Mouse (Mus musculus) C2C12 (cell line): ENCODE data around the gene Atp1b1. TPM values are rescaled to one million over a fixed set of nuclear protein-coding genes. Genes with fewer than 3 reads are reported as not detected.

ENCODE experiments used
- H3K27me3 ChIP-seq: one replicate; pipeline ENCODE4 v1.6.1; 2011; ENCODE audit not compliant: control insufficient read depth, insufficient read depth, insufficient read length
- H3K36me3 ChIP-seq: one replicate; pipeline ENCODE4 v1.6.1; 2011; ENCODE audit not compliant: control insufficient read depth, insufficient read depth
- H3K4me3 ChIP-seq: one replicate; pipeline ENCODE4 v1.5.1; 2011; ENCODE audit warnings: mild to moderate bottlenecking, control low read depth; ENCODE audit not compliant: poor library complexity, insufficient read depth, severe bottlenecking
- H3K79me2 ChIP-seq: one replicate; pipeline ENCODE4 v1.6.1; 2011; ENCODE audit not compliant: control insufficient read depth, insufficient read depth
- H3K79me3 ChIP-seq: one replicate; pipeline ENCODE4 v1.6.1; 2011; ENCODE audit warnings: low read depth, control low read depth
- H3ac ChIP-seq: one replicate; pipeline ENCODE3; 2011; ENCODE audit warnings: low read depth; ENCODE audit not compliant: control insufficient read depth, insufficient read length
- CEBPB ChIP-seq: IDR thresholded peaks from one replicate; pipeline ENCODE4 v1.6.1; 2011; ENCODE audit warnings: low read depth, mild to moderate bottlenecking, control low read depth, moderate library complexity
- CTCF ChIP-seq: IDR thresholded peaks from one replicate; pipeline ENCODE4 v1.5.1; 2011; ENCODE audit not compliant: control insufficient read depth, insufficient read depth, insufficient read length
- FOSL1 ChIP-seq: IDR thresholded peaks from one replicate; pipeline ENCODE4 v1.8.0; 2011; ENCODE audit warnings: mild to moderate bottlenecking, low read length; ENCODE audit not compliant: poor library complexity, insufficient read depth, severe bottlenecking
- MAX ChIP-seq: IDR thresholded peaks from one replicate; pipeline ENCODE4 v1.6.1; 2011; ENCODE audit warnings: mild to moderate bottlenecking, control low read depth
- MYOD1 ChIP-seq: IDR thresholded peaks from one replicate; pipeline ENCODE4 v1.6.1; 2011; ENCODE audit warnings: low read depth; ENCODE audit not compliant: control insufficient read depth, insufficient read length
- MYOG ChIP-seq: IDR thresholded peaks from one replicate; pipeline ENCODE4 v1.6.1; 2011; ENCODE audit not compliant: control insufficient read depth, insufficient read length; ENCODE audit errors: extremely low read depth
- USF1 ChIP-seq: IDR thresholded peaks from one replicate; pipeline ENCODE4 v1.6.1; 2011; ENCODE audit warnings: low read depth, mild to moderate bottlenecking, control low read depth, moderate library complexity
- polyA plus RNA-seq: library from polyadenylated mRNA; unstranded; fragments of >200 nt; fragmentation: generic; extraction: Trizol; gene quantifications from one replicate; pipeline ENCODE4 v1.2.1, GENCODE M21; 2012; ENCODE audit warnings: missing spikeins

The Atp1b1 gene
- polyA plus RNA-seq, 1 experiment: 13.6 TPM

DNA sequence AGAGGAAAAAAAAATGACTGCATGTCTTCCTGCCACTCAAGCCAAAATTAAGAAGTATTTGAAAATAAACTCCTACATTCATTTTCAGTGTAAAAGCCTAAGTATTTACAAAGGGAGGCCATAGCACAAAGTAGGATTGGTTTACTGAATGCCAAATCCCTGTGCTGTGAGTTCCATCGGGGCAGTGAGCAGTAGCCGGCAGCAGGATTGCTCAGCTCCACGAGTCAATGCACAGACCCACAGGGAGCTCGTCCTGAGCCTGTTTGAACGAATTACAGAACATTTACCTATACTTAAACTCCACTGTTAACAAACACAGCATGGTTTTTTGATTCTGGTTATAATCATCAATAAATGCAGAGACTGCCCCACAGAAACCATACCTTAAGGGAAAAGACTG, 25.5 kb downstream of the Atp1b1 start:
- no peaks in the 10 kb centered on the region for H3K27me3 ChIP-seq

DNA sequence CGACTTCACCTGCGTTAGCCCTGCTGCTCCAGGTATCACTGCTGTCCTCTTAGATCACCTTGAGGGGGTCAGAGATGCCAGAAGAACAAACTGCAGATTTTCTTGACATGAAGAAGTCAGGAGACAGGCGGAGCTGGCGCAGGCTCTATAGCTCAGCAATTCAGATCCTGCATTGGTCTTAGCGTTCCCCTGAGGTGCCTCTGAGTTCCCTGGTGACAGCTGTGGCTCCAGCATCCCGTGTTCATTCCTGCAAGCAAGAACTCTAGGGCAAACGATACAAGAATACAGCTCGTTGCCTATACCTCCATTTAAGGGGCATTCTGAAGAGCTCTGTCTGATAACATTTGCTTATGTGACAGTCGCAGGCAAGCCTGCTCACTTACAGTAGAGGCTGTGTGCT, 29.5 kb downstream of the Atp1b1 start:
- Histone ChIP-seq H3ac (no peak overlapping the region), H3K79me3 (no peaks in the 10 kb centered on the region), H3K4me3 (no peak overlapping the region), H3K79me2 (no peaks in the 10 kb centered on the region), H3K27me3 (no peaks in the 10 kb centered on the region), H3K36me3 (no peaks in the 10 kb centered on the region)
- no peak for TF ChIP-seq CEBPB
- no peak for TF ChIP-seq FOSL1
- no peak for TF ChIP-seq MYOG
- no peak for TF ChIP-seq USF1
- no peak for TF ChIP-seq MAX
- no peak for TF ChIP-seq MYOD1
- TF ChIP-seq CTCF: no peak

More for the DNA sequence above, 25.5 kb downstream of the Atp1b1 start:
- Histone ChIP-seq H3K4me3 (no peak overlapping the region), H3ac (no peak overlapping the region), H3K79me3 (no peaks in the 10 kb centered on the region), H3K36me3 (peaks cover 8% of the 10 kb centered on the region), H3K79me2 (no peaks in the 10 kb centered on the region)
- no peak for TF ChIP-seq MYOG
- TF ChIP-seq CTCF: no peak
- TF ChIP-seq FOSL1: no peak
- TF ChIP-seq MAX: no peak
- no peak for TF ChIP-seq CEBPB
- no peak for TF ChIP-seq USF1
- no peak for TF ChIP-seq MYOD1

DNA sequence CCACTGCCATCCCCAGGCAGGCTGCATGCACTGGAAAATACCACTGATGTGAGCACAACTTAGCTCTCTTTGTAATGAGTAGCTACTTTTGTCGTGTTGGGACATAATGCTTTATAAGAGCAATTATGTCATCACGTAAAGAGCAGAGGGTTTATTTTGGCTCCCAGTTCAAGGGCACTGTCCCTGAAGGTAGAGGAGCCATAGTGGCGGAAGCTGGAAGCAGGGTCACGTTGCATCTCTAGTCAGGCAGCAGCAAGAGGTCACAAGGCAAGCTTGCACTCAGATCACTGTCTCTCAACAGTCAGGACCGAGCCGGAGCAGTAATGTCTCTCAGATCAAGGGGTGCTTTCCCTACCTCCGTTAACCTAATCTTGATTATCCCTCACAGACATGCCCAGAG, 30.4 kb downstream of the Atp1b1 start:
- no peak overlapping the region for H3ac ChIP-seq
- H3K27me3 ChIP-seq: no peaks in the 10 kb centered on the region
- H3K4me3 ChIP-seq: no peak overlapping the region
- no peaks in the 10 kb centered on the region for H3K79me2 ChIP-seq
- no peaks in the 10 kb centered on the region for H3K79me3 ChIP-seq
- TF ChIP-seq MYOD1 (no peak), CEBPB (no peak), MYOG (no peak), USF1 (no peak), FOSL1 (no peak), MAX (no peak), CTCF (no peak)
- H3K36me3 ChIP-seq: no peaks in the 10 kb centered on the region

DNA sequence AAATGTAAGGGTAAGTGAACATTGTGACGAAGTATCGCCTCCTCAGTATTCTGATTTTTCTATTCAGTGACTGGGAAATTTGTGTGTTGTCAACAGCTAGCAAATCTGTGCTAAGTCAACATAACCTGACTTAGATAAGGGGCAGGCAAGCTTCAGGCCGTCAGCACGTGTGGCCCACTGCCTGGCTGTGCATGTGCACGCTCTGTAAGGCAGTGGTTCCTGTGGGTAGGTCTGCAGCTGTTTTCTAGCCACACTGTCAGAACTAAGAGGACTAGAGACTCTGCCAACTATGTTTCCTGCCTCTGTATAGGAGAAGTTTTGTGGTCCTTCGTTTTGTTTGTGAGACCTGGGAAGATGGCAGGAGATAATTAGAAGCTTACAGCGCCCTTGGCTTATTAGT, 31.9 kb downstream of the Atp1b1 start:
- TF ChIP-seq MYOG (no peak), FOSL1 (no peak), CTCF (no peak), MAX (no peak), CEBPB (no peak)
- no peaks in the 10 kb centered on the region for H3K79me2 ChIP-seq

DNA sequence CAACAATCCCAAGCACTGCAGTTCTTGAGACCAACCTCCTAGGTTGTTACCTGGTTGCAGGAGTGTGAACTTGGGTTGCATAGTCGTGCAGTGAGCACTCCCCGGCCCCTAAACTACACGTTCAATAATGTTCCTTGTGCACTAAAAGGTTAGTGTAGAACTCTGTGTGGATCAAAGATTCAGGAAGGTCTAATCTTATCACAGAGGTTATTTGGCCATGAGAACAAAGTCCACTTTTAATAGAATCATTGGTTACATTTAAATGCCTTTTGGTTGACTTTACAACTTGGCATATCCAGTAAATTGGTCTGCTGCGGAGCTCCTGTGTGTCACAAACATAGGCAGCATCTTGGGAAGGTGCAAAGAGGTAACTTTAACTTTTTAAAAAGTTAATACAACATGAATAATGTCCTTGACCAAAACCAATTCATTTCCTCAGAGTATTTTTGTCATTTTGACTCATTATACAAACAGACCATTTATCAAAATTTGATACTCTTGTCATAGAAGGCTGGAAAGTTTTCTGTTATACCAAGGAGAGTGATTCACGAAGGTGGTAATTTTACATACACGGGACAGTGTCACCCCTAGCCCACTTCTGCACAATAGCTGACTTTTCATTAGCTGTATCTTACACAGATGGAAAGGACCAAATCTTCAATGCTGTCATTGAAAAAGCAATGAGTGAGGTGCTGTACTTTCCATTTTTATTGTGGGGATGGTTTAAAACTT, 37.4 kb downstream of the Atp1b1 start:
- H3K27me3 ChIP-seq: no peaks in the 10 kb centered on the region
- H3K4me3 ChIP-seq: no peak overlapping the region
- H3K79me3 ChIP-seq: no peaks in the 10 kb centered on the region
- no peaks in the 10 kb centered on the region for H3K36me3 ChIP-seq
- no peak overlapping the region for H3ac ChIP-seq
- H3K79me2 ChIP-seq: no peaks in the 10 kb centered on the region
- no peak for TF ChIP-seq FOSL1

More for the DNA sequence above, 31.9 kb downstream of the Atp1b1 start:
- H3K36me3 ChIP-seq: no peaks in the 10 kb centered on the region
- no peak overlapping the region for H3ac ChIP-seq
- H3K27me3 ChIP-seq: no peaks in the 10 kb centered on the region
- no peaks in the 10 kb centered on the region for H3K79me3 ChIP-seq
- H3K4me3 ChIP-seq: no peak overlapping the region

DNA sequence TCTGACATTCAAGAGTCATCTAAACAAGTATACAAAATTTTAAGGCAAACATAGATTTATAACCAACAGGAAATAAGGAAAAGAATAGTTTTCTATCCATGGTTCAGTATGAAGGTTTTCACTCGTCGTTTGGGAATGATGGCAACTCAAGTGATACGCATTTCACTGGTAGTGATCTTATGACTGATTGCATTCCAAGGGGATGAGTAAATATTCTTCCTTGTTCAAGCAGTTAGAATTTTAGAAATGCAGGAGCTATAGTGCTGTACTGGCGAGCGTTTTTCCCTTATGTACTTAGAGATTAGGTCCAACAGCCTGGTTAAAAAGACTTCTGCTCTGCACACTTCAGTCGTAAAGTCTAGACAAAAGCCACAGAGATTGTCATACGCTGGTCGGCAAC, 38.8 kb downstream of the Atp1b1 start:
- H3K4me3 ChIP-seq: no peak overlapping the region
- H3K79me2 ChIP-seq: no peaks in the 10 kb centered on the region
- H3K27me3 ChIP-seq: no peaks in the 10 kb centered on the region
- H3K36me3 ChIP-seq: no peaks in the 10 kb centered on the region
- no peaks in the 10 kb centered on the region for H3K79me3 ChIP-seq
- H3ac ChIP-seq: no peak overlapping the region
- no peak for TF ChIP-seq MYOD1
- TF ChIP-seq CEBPB: no peak
- TF ChIP-seq USF1: no peak
- TF ChIP-seq MAX: no peak
- no peak for TF ChIP-seq MYOG
- TF ChIP-seq CTCF: no peak
- TF ChIP-seq FOSL1: no peak
